Mouse (Mus musculus) embryonic facial prominence, embryonic 12.5 days (tissue): ENCODE results near the gene Tarsl2. TPM values are rescaled to one million over a fixed set of nuclear protein-coding genes. Genes with fewer than 3 reads are reported as not detected.

Source experiments
- polyA plus RNA-seq: library from polyadenylated mRNA; unstranded; fragments of >200 nt; fragmentation: Nextera tagmentation; extraction: Ambion mirVana; gene quantifications from 2 replicates; pipeline ENCODE4 v1.2.1, GENCODE M21; 2016

Gene Tarsl2
- polyA plus RNA-seq, 1 experiment from 2014 or later: 12.4 TPM

Other genes starting within 250 kb of the Tarsl2 start
- gene Tjp1, start 117.1 kb upstream of the Tarsl2 start, polyA plus RNA-seq: 23.1 and 27.6 TPM in 2 replicates
- 68.7 and 71.9 TPM in 2 replicates for gene Tm2d3, start 46.3 kb downstream of the Tarsl2 start, polyA plus RNA-seq
- 2.0 and 2.1 TPM in 2 replicates for gene Pcsk6, start 216.8 kb downstream of the Tarsl2 start, polyA plus RNA-seq